Mouse (Mus musculus): Measurements from ENCODE around the gene Arhgap25.
"Not testable (repeated sequence)": the region's sequence is repeated elsewhere in the genome, so short reads cannot be mapped to it uniquely, and the experiment has no call there.

The Arhgap25 gene

DNA sequence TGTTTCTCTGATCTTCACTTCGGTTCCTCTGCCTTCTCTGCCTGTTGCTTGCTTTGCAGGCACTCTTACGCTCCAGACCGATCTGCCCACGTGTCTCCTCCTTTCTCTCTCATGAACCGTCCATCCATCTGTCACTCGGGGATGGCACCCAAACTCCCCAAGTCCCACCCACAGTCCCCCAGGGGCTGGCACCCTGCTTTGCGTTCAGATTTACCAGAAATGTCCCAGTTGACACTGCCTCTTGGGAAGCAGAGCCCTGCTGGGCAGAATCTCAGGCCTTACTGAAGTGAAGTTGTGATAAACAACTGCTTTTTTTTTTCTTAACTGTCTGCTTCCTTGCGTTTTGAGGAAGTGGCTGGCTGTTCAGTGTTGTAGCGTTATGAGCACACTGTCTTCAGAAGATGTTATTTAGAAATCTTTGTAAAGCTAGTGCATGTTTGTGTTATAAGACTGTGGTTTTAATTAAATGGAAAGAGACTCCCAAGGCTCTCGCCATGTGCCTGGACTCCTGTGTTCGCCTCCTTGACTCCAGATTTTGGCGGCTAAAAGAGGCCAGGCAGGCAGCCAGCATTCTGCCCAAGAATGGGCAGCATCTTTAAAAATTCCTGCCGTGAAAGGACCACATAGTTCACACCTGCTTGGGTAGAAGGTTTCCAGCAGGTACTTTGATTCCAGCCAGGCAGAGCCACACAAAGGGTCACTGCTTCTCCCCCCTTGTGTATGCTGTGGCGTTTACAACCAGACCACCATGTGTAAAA, at the start of gene Arhgap25:
Gene Arhgap25, minus strand, starts transcription at position 307 of the 758 bp plus-strand sequence.
- peak; percentile 74 for DNase-seq (ENCODE audit: low read depth, low spot score)

DNA sequence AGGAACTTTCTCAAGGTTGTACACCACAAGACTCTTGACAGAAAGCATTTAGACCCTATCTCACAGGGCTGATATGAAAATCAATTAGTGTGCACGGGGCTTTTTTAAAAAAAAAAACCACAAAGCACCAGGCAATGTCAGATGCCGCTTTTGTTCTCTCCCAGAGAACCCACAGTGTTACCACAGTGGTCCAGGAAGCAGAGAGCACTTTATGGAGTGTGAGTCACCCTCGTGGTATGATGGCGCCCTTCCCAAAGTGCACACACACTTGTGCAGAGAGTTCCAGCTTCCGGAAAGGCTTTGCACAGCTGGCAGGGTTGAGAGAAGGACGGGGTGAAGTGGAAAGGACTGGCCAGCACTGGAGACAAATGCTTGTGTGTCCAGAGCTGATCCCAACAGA, 49.4 kb upstream of the Arhgap25 start:
- DNase-seq (ENCODE audit: low read depth, low spot score), result no peak

DNA sequence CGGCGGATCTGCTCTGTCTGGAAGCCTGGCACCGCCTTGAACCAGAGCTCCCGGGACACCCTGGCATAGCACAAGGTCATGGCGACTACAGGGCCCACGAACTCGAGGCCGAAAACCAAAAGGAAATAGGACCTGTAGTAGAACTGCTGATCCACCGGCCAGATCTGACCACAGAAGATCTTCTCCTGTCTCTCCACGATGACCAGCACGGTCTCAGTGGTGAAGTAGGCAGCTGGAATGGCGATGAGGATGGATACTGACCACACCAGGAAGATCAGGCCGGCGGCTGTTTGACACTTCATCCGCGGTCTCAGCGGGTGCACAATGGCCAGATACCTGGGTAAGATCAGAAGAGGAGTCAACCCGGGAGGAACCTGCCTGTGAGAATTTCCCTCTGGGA, 48.5 kb upstream of the Arhgap25 start:
- DNase-seq (ENCODE audit: low read depth, low spot score), result no peak

DNA sequence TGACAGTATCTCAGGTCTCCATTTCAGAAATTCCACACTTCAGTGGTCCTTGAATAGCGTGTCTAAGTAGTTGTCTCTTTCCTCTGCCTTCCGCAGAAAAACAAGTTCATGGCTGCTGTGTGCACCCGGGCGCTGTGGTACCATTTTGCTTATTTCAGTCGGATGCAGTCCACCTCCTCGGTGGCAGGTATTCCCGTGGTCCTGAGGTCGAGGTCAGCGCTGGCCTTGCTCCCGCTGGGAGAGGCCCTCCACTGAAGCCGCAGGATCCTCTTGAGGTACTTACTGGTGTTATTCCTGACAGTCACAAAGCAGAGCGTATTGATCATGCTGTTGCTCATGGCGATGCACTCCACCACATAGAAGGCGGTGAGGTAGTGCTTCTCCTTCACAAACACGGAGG, 48.0 kb upstream of the Arhgap25 start:
- DNase-seq (ENCODE audit: low read depth, low spot score), result no peak

DNA sequence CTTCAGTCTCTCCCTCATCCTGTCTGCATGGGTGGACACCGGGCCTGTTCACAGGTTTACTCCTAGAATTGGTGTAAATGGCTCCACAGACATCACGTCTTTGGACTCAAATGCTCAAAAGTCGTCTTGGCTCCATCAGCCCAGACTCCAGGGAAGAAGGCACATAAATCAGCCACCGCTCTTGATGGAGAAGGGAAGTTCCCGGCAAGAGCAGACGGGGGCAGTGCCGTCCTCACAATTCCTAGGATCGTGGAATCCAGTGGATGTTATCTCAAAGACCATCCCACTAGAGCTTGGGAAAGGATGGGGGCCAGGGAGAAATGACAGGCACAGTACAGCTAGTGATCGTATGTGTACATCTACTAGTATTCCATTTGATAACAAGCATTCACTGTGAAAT, 45.2 kb upstream of the Arhgap25 start:
- no peak for DNase-seq (ENCODE audit: low read depth, low spot score)

DNA sequence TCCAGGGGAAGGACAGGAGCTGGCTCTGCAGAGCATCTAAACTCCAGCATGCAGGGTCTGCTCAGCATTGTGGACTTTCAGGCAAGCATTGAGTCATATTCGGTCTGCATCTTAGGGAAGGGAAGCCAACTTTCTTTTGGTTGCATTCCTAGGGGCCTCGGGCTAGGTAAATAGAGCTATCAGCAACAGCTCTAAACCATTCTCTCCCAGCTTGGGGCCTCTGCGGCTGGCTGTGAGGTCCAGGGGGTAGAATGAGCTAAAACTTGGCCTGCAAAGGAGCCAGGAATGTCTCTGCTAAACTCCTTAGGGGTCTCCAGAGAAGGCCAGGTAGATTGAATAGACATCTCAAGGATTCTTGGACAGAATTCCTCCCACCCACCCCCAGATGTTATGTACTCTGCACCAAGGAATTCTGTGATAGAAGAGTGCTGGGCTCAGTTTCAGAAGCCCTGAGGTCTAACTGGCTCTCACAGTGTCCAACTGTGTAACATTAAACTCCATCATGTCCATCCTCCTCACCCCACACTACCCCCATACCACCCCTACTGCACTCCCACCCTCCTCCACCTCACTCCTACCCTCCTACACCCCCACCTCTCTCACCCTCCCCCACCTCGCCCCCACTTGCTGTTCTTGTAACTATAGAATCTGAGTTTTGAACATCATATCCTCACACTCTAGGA, 43.7 kb upstream of the Arhgap25 start:
- DNase-seq (ENCODE audit: low read depth, low spot score), result no peak

DNA sequence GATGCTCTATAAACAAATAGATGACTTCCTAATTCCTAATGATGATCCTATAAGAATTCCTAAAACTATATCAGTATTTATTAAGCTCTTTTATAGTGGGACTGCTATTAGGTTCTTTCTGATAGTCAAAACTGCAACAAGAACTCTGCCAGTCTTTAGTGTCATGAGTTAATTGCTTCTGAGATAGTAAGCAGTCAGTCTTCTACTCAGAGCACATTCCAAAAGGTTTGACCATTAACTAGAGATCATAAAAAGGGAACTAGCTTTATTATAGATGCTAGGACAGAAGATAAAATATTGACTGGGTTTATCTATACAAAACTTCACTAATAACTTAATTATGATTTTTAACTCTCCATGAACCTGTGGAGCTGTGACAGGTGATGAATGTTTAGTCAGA, 38.8 kb upstream of the Arhgap25 start:
- DNase-seq (ENCODE audit: low read depth, low spot score), result not testable (repeated sequence)

DNA sequence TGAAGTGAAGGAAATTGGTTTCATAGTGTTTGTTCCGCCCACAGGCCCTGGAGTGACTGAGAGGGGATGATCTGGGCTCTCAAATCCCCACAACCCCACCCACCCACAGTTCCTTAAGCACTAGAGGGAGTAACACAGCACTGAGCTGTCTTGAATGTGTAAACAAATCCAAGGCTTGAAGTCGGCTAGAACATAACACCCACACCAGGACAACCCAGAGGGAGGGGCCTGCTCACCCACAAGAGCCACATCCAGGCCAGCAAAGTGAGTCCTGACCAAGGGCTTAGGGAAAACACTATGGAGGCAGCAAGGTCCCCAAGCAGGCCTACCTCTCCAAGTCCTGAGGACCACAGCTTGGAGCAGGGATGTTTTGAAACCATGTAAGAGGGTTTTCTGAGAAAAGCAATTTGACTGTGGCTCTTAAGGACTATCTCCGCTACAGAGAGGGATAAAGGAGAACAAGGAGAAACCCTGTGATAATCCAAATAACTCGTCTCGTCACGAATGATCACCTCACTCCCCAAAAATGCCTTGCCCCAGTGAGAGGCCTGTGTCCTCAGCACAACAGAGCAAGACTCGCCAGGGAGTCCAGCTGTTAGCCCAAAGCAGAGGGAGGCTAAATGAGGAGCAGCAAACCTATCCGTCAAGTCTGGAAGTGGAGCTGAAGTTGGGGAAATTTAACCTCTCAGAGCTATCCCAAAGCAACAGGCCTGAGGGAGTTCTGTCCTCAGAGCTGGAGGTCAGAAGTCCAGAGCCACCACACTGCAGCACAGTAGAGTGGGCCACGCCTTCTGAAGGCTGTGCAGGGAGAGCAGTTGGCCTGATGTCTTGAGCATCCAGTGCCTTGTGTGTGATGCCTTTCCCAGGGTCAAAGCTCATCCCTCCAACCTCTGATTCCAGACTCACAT, 34.9 kb upstream of the Arhgap25 start:
- no peak for DNase-seq (ENCODE audit: low read depth, low spot score)

DNA sequence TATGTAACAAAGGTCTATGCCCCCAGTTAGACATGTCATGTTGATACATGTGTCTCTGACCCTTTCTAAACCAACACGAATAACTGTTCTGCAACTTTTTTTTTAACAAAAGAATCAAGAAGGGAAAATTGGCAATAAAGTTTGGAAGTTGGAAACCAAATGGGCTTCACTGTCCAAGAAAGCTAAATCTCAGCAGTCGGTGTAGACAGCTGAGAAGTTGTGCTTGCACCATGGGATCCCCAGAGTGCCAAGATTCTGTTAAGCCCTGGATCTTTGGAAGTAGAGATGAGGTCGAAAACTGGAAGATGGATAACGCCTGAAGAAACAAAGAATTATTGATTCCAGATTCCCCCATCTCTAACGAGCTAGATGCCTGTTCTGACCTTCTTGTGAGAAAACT, 32.1 kb upstream of the Arhgap25 start:
- DNase-seq (ENCODE audit: low read depth, low spot score), result no peak

DNA sequence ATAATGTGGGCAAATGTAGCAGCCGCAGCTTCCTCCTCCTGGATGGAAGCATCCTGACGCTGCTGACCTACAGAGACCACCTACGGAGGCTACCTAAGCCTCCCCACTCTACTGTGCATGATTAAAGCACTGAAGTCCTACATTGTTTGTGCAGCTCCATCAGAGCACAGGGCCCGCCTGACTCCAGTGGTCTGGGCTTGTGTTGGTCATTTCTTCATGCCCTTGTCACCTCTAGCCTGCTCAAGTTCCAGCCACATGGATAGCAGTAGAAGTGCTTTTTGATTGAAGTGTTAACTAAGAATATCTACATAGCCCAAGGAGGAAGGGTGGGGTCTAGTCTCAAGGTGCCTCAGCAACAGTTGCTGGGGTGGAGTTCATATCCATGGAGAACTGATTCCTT, 31.3 kb upstream of the Arhgap25 start:
- no peak for DNase-seq (ENCODE audit: low read depth, low spot score)

DNA sequence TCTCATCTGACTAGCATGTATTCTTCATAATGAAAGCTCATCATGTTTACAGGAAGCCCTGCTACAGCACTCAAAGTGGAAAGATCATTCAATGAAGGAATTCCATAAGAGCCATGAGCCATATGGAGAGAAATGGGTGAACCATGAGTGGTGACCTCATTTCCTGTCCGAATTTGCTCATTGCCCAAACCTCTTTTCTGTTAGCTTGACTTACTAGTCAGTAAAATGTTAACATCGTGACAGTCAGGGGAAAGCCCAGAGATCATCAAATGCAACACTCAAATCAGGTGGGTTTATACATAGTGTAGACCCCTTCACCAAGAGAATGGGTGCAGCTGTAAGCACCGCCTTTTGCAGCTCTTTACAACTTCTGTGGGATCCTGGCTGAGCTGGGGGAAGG, 20.7 kb upstream of the Arhgap25 start:
- no peak for DNase-seq (ENCODE audit: low read depth, low spot score)

DNA sequence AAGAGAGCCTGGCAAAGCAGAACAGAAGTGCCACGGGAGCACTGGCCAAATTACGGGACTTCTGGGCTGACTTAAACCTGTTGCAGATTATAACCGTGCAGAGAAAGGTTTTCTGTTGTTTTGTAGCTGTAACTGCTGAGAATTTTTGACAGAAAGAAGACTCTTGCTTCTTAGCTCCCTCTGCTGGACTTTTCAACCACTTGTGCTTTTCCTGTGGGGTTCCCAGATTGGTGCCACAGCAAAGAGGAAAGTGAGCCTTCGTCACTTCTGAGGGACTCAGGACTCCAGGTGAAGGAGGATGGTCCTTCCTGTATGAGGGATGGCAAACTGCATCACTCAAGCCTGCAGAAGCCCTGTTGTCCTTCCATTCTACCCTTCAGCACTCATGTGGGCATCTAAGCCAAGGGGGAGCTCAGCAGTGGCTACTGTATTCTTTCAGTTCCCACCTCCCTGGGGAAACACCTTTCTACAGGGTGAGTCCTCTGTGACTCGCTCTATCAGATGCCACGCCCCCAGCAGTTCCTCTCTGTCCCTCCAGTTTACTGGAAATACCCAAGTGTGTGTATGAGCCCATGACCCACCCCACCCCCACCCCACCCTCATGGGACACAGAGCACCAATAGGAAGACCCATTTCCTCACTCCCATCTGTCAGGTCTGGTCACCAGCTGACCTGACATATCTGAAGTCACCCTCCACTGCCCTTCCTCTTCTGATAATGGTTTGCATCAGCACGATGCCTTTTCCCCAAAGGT, 19.2 kb upstream of the Arhgap25 start:
- peak; percentile 82 for DNase-seq (ENCODE audit: low read depth, low spot score)

DNA sequence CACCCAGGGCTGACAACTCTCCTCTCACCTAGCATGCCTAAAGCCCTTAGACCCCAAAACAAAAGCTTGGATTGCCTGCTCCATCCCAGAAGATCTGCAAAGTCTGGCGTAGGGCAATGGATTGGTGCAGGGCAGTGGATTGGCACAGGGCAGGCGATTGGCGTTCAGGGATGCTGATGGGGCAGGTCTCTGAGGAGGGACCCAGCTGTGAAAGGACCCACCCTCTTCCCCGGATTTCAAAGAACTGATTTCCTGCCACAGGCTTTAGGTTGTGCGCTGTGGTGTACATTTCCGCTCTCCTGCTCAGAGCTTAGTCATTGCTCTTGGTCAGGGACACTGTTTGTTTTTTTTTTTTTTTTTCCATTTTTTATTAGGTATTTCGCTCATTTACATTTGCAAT, 14.8 kb upstream of the Arhgap25 start:
- DNase-seq (ENCODE audit: low read depth, low spot score), result peak; percentile 85

DNA sequence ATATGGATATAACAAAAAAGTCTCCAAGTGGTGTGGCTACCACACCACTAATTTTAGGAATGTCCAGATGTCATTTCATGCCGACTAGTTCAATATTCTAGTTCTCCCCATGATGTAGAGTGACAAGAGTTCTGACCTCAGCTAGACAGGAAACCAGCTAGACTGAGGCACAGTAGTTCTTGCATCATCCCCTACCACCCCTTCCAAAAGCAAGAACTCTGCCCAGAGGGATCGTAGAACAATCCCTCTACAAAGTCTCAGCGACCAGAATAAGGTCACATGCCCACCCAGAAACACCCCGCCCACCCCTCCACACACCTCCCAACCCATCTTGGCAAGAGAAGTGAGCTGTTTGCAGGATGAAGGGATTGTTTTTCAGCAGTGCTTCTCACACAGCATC, 14.4 kb upstream of the Arhgap25 start:
- DNase-seq (ENCODE audit: low read depth, low spot score), result peak; percentile 62

DNA sequence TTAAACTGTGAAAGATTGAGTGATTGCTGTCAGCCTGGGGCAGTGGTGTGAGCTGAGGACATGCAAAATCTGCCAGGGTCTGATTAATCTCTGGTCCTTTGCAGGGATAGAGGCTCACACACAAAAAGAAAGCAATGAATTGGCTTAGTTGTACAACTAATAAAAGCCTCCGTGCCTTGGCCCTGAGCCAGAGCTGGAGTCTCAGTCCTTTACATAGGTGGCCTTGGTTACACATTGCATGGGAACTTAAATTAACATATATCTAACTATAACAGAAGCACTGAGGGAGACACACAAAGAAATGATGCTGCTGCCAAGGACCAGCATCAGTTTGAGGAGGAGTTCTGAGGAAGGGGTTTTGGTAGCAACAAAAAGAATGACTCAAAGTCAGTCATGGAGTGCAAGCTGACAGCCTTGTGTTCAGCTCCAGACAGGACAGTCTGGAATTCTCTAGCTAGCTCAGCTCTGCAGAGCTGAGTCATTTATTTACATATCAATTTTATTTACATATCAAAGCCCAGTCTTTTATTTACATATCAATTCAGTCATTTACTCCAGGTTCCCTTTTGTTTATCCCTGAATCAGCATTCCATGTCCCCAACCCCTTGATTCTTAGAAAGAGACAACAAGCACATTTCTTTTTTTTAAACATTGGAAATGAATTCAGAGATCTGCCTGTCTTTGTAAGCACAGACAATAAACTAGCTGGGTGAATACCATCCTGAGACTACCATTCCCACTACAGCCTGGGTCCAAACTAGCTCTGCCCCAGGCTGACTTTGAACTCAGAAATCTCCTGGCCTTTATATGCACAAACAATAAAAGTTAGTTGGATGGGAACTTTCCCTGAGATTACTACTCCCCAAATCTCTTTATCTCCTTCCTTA, 12.5 kb upstream of the Arhgap25 start:
- DNase-seq (ENCODE audit: low read depth, low spot score), result no peak

DNA sequence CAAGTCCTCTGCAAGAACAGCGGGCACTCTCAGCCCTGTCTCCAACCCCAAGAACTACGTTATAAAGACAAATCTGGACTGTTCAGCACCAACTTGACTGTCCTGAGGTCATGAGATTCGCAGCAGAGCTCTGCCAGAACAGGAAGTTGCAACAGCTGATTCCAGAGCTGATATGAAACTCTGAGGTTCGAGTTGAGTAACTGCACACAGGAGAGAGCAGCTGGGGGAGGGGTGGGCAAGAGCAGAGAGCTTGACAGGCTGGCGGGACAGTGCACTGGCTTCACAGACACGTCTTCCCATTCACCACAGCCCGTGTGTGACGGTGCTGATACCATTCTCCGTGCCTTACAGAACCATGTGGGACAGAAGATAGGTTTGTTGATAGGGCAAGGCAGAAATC, 9.0 kb upstream of the Arhgap25 start:
- DNase-seq (ENCODE audit: low read depth, low spot score), result peak; percentile 93

DNA sequence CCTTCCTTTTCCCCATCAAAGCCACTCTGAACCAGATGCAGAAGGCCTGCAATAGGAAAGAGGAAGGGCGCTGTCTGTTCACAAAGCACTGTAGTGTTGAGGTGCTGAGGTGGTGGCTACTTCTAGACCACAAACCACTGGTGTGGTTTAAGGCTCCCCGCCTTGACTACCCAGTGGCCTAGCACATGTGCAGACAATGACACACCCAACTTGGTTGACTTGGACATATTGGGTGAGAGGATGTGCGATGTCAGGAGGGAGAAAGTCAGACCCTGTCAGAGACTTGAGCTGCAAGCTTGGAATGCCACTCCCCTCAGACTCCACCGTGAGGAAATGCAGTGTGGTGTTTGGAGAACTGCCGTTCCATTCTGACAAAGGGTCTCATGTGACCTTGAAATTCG, 8.1 kb upstream of the Arhgap25 start:
- peak; percentile 73 for DNase-seq (ENCODE audit: low read depth, low spot score)

DNA sequence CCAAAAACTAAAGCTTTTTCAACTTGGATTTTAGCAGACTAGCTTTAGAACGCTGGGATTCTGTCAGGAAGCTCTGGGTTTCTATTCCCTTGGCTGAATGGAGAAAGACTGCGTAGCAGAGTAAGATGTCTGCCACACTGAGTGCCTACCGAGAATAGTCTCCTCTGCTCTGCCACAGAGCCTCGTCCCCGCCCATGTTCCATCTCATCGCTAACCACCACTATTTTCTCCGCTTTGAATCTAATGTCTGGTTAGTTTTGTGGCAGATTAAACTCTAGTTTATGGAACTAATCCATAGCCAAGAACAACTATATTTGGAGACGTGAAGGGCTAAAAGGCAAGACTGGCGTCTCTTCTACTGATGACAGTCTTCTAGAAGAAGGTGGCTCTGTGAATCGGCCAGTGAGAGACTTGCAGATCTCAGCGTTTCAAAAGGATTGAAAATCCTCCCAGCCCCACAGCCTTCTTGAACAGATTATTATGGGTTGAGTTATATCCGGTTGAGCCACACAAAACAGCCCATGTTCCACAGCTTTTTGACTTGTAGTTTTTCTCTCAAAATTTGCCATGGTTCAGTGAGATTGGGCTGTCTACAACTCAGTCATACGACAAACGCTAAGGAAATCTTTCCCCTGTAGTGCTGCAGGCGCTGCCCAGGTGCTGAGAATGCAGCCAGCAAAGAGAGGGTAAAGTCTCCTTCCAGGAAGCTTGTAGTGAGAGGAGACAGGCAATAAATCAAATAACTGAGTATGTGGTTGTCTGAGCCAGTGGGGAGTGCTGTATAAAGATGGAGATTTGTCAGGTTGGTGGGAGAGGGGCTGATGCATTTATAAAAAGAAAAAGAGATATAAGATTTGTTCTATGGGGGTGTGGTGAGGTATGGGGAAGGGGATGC, 5.6 kb upstream of the Arhgap25 start:
- DNase-seq (ENCODE audit: low read depth, low spot score), result peak; percentile 51

DNA sequence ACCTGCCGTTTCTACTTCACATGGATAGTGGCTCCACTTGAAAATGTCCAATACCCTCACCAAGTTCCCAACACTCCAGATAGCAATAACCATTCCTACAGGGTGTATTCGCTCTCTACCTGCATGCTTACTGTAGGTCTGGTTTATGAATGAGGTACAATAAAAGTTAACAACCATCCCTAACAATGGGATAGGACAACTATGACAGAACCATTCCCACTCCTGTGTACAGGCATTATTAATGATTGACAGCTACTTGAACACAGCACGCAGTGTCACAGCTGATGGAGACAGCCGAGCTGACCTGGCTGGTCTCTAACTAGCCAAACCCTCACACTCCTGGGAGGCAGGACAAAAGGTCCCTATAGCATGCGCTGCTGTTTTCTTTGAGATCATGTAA, 4.6 kb upstream of the Arhgap25 start:
- no peak for DNase-seq (ENCODE audit: low read depth, low spot score)

DNA sequence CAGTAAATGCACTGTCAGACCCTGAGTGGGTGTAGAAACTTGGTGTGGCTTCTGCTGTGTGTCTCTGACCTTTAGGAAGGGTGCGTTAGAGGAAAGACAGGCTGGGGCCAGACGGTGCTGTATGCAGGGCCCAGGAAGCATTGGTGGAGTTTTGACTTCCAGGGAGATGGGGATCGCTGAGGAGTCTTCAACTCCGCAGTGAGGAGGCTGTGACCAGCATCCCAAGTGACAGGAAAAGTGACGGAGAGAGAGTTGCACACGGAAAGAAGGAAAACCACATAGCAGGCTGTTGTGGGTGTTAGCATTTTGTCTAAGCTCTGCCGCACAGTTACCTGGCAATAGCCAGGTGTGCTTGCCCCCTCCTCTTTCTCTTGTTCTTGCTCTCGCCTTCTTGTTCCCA, 3.2 kb upstream of the Arhgap25 start:
- DNase-seq (ENCODE audit: low read depth, low spot score), result peak; percentile 63

Data from CD4-positive, CD25-positive, alpha-beta regulatory T cell, adult 2 months (primary cell).